Mouse (Mus musculus) heart, adult 2 months (tissue): ENCODE results near the gene Slc4a1ap.

ENCODE experiments used
- CTCF ChIP-seq: fragments of 200-600 bp; IDR thresholded peaks from 2 replicates; pipeline ENCODE4 v1.8.1; 2022; ENCODE audit warnings: antibody characterized with exemption, mild to moderate bottlenecking, moderate library complexity
- POLR2A ChIP-seq: fragments of 200-500 bp; IDR thresholded peaks from 2 replicates; pipeline ENCODE4 v1.6.1; 2011; ENCODE audit warnings: mild to moderate bottlenecking, low read depth, low read length, control low read depth; ENCODE audit not compliant: insufficient read depth

GRCm38 (mm10) chr5:31559401-31559800 lies 32.6 kb downstream of the Slc4a1ap start:
- TF ChIP-seq CTCF = no peak
- TF ChIP-seq POLR2A = no peak
